Mouse (Mus musculus) heart, adult 2 months (tissue): Measurements from ENCODE around the gene Dnajc28. TPM values are rescaled to one million over a fixed set of nuclear protein-coding genes. Genes with fewer than 3 reads are reported as not detected.

Experiments
- DNase-seq, 2 experiments: peaks; one replicate each; pipeline ENCODE4 v3.0.0; 2021
- H3K27ac ChIP-seq: fragments of 200-600 bp; 2 replicates; pipeline ENCODE4 v1.8.1; 2022
- H3K27me3 ChIP-seq: fragments of 200-500 bp; 2 replicates; pipeline ENCODE4 v1.6.1; 2012; ENCODE audit warnings: mild to moderate bottlenecking, low read length, inconsistent platforms, mixed read lengths; ENCODE audit not compliant: control insufficient read depth, insufficient read depth
- H3K36me3 ChIP-seq: fragments of 200-500 bp; 2 replicates; pipeline ENCODE4 v1.6.1; 2012; ENCODE audit warnings: low read length, inconsistent platforms; ENCODE audit not compliant: control insufficient read depth, insufficient read depth
- H3K4me1 ChIP-seq: fragments of 200-500 bp; 2 replicates; pipeline ENCODE4 v1.6.1; 2011; ENCODE audit warnings: low read length; ENCODE audit not compliant: control insufficient read depth, insufficient read depth
- H3K4me3 ChIP-seq: fragments of 200-600 bp; 2 replicates; pipeline ENCODE4 v1.8.1; 2022
- H3K79me2 ChIP-seq: fragments of 200-500 bp; replicated peaks from 2 replicates; pipeline ENCODE4 v1.6.1; 2012; ENCODE audit warnings: mild to moderate bottlenecking, inconsistent platforms, low read length, moderate library complexity, mixed read lengths; ENCODE audit not compliant: control insufficient read depth, insufficient read depth
- H3K9ac ChIP-seq: fragments of 200-500 bp; 2 replicates; pipeline ENCODE4 v1.6.1; 2012; ENCODE audit warnings: low read depth, mild to moderate bottlenecking, control low read depth, inconsistent platforms, low read length, mixed read lengths
- CTCF ChIP-seq: fragments of 200-600 bp; IDR thresholded peaks from 2 replicates; pipeline ENCODE4 v1.8.1; 2022; ENCODE audit warnings: antibody characterized with exemption, mild to moderate bottlenecking, moderate library complexity
- EP300 ChIP-seq: fragments of 200-500 bp; IDR thresholded peaks from 2 replicates; pipeline ENCODE4 v1.6.1; 2011; ENCODE audit warnings: low read depth, low read length, control low read depth; ENCODE audit not compliant: insufficient read depth
- POLR2A ChIP-seq: fragments of 200-500 bp; IDR thresholded peaks from 2 replicates; pipeline ENCODE4 v1.6.1; 2011; ENCODE audit warnings: mild to moderate bottlenecking, low read depth, low read length, control low read depth; ENCODE audit not compliant: insufficient read depth
- WGBS: fragments of 180-500 bp; shearing (Covaris S2); methylation state at CpG from one replicate; pipeline ENCODE4 v1.1.7; 2018; 5-methylcytosine and 5-hydroxymethylcytosine counted together
- intact Hi-C: fragments of 180-260 bp; cut with DNase I; formaldehyde crosslinking; loops from one replicate; pipeline ENCODE4 v1.15.1; 2025
- polyA plus RNA-seq: library from polyadenylated mRNA; depleted of rRNA; stranded (reverse); fragments of >200 nt; gene quantifications from 2 replicates; pipeline ENCODE4 v1.2.3, GENCODE M21; 2012
- total RNA-seq, 2 experiments: library from RNA; stranded (reverse); gene quantifications; 2 replicates each; pipeline ENCODE4 v1.2.3; 2021

Dnajc28 gene
- total and polyA plus RNA-seq, 3 experiments = 9.8 to 34.1 (median 31.1) TPM

DNA sequence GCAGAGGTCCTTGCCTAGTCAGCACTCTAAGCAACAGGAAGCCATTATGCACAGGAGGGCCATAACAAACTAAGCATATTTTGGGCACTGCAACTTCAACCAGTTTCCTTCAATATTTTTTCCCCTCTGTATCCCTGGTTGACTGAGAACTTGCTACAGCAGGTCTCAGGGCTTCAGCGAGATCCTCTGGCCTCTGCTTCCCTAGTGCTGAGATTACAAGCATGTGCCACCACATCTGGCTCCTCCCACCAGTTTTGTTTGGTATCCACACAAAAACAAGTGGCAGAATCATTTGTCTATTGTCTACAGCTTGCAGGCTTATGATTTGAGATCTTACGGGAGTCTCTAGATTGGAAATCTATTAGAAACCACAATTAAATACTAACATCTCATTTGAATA lies 26.1 kb upstream of the Dnajc28 start:
- Histone ChIP-seq H3K27me3 (no peaks in the 10 kb centered on the region), H3K9ac (no peak overlapping the region), H3K4me1 (peaks cover 6% of the 10 kb centered on the region), H3K27ac (no peak overlapping the region), H3K79me2 (peaks cover 2% of the 10 kb centered on the region; the same call in 1 of the 2 replicates), H3K4me3 (no peak overlapping the region), H3K36me3 (peaks cover 3% of the 10 kb centered on the region)
- intact Hi-C loops = loop anchor here (5.0 to 10.0 kb wide), 3 partner anchors 42 to 280 kb away; partner anchors contain the start of genes Donson and Tmem50b
- 79% methylated on average over 2 of the region's 2 CpGs for WGBS
- no peak for TF ChIP-seq CTCF
- no peak for TF ChIP-seq EP300
- TF ChIP-seq POLR2A = no peak
- DNase-seq = no peak

DNA sequence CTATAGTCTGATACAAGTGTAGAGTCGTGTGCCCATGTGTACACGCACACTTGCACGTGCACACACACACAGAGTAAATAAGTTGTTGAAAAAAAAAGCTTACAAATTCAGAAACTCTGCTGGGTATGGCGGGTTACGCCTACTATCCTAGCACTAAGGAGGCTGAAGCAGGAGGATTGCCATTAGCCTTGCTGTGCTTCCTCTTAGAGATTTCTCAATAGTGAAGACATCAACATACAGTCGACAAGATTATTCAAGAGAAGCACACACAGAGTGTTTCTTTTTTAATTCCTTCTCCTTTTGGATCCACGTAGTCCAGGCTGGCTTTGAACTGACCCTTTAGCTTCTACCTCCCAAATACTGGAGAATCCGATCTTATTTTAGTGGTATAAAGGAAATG lies 21.3 kb upstream of the Dnajc28 start:
- WGBS = 95% methylated on average over 8 of the region's 8 CpGs
- H3K36me3 ChIP-seq = no peaks in the 10 kb centered on the region
- no peaks in the 10 kb centered on the region for H3K4me1 ChIP-seq
- DNase-seq = no peak
- TF ChIP-seq POLR2A (no peak), CTCF (no peak)
- no peaks in the 10 kb centered on the region for H3K79me2 ChIP-seq
- no peak overlapping the region for H3K9ac ChIP-seq
- no peak overlapping the region for H3K27ac ChIP-seq
- intact Hi-C loops = loop anchor here (10.0 kb wide), 1 partner anchor 275 kb away; no protein-coding TSS in a partner anchor
- H3K4me3 ChIP-seq = no peak overlapping the region
- no peaks in the 10 kb centered on the region for H3K27me3 ChIP-seq

DNA sequence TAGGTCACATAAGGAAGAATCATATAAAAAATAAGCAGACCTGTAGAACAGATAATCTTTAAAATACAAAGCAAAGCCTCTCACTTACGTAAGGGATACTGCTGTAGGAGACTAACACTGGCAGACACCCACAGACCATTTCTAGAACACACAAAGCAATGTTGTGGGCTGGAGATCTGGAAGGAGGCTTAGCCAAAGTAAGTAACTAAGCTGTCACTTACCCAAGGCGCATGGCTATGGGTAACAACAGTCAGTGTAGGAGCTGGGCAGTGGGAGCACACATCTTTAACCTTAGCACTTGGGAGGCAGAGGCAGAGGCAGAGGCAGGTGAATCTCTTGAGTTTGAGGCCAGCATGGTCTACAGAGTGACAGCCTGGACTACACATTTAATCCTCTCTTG lies 20.8 kb upstream of the Dnajc28 start:
- Histone ChIP-seq H3K79me2 (no peaks in the 10 kb centered on the region), H3K36me3 (no peaks in the 10 kb centered on the region), H3K4me3 (no peak overlapping the region), H3K9ac (no peak overlapping the region), H3K4me1 (no peaks in the 10 kb centered on the region), H3K27ac (no peak overlapping the region), H3K27me3 (no peaks in the 10 kb centered on the region)
- DNase-seq = no peak
- TF ChIP-seq EP300 (no peak), CTCF (no peak), POLR2A (no peak)
- intact Hi-C loops = loop anchor here (10.0 kb wide), 1 partner anchor 275 kb away; no protein-coding TSS in a partner anchor
- 95% methylated on average over 2 of the region's 2 CpGs for WGBS

DNA sequence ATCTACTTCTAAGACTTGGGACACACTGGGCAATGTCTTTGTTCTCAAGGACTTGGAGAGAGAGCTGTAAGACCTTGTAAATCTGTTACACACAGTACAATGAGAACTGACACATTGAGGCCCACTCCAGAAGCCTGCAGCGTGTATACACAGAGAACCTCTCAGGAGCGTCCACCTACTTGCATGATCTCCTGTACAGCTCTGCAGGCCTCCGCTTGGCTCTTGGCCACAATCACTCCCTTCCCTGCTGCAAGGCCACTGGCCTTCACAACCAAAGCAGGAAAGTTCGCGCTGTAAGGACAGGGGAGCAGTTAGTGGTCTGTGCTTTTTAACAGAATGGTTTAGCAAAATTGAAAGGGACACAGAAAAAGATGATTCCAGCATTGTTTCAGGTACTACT lies 20.3 kb upstream of the Dnajc28 start:
- TF ChIP-seq POLR2A = no peak
- TF ChIP-seq CTCF = no peak
- TF ChIP-seq EP300 = no peak
- Histone ChIP-seq H3K27me3 (no peaks in the 10 kb centered on the region), H3K79me2 (no peaks in the 10 kb centered on the region), H3K4me1 (no peaks in the 10 kb centered on the region), H3K27ac (no peak overlapping the region), H3K9ac (no peak overlapping the region), H3K4me3 (no peak overlapping the region), H3K36me3 (no peaks in the 10 kb centered on the region)
- 91% methylated on average over 5 of the region's 5 CpGs for WGBS
- intact Hi-C loops = no loop called here
- no peak for DNase-seq

DNA sequence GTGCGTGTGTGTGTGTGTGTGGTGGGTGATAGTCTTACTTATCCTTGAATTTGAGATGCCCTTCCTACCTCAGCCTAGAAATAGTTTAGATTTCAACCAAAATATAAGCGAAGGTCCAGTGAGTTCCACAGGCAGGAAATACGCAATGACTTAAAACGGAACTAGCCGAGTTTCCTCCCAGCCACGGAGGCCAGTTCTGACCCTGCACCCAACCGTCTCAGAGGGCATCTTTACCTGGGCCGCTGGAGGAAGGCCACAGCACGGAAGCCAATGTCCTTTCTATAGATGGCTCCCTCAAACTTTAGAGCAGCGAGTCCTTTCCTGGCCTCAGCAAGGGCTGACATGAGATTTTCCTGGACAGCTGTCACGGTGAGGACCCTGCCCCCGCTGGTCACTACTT lies 14.8 kb upstream of the Dnajc28 start:
- Histone ChIP-seq H3K9ac (no peak overlapping the region), H3K27me3 (no peaks in the 10 kb centered on the region), H3K36me3 (no peaks in the 10 kb centered on the region), H3K27ac (no peak overlapping the region), H3K4me1 (no peaks in the 10 kb centered on the region), H3K79me2 (no peaks in the 10 kb centered on the region), H3K4me3 (no peak overlapping the region)
- intact Hi-C loops = no loop called here
- DNase-seq = no peak
- no peak for TF ChIP-seq CTCF
- TF ChIP-seq POLR2A = no peak
- WGBS = 75% methylated on average over 12 of the region's 12 CpGs

DNA sequence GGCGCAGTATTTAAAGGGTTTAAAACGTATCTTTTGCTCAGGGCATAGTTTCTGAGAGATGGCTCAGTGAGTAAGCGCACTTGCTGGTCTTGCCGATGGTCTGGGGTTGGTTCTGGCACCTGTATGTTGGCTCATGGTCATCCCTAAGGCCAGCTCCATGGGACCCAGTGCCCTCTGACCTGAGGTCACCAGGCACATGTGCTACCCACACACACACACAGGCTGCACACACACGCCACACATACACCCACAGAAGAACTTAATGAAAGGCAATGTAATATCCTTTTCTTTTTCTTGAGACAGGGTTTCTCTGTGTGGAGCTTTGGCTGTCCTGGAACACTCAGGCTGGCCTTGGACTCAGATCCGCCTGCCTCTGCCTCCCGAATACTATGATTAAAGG lies 14.1 kb upstream of the Dnajc28 start:
- Histone ChIP-seq H3K4me1 (no peaks in the 10 kb centered on the region), H3K9ac (no peak overlapping the region), H3K27ac (no peak overlapping the region), H3K79me2 (no peaks in the 10 kb centered on the region), H3K4me3 (no peak overlapping the region), H3K27me3 (no peaks in the 10 kb centered on the region), H3K36me3 (no peaks in the 10 kb centered on the region)
- WGBS = 96% methylated on average over 7 of the region's 7 CpGs
- TF ChIP-seq POLR2A (no peak), CTCF (no peak), EP300 (no peak)
- no peak for DNase-seq
- intact Hi-C loops = no loop called here
